Mouse (Mus musculus) liver, embryonic 15.5 days (tissue): Measurements from ENCODE around the gene Lck. TPM values are rescaled to one million over a fixed set of nuclear protein-coding genes. Genes with fewer than 3 reads are reported as not detected.

Experiments
- ATAC-seq: fragments of 200-750 bp; cut with Nextera tagmentation; 2 replicates; pipeline ENCODE4 v1.8.0; 2017; ENCODE audit warnings: moderate number of reproducible peaks, mild to moderate bottlenecking, moderate library complexity; ENCODE audit not compliant: insufficient read depth
- H3K27ac ChIP-seq: fragments of 300-500 bp; sonication (generic); replicated peaks from 2 replicates; pipeline ENCODE4 v1.5.1; 2015; ENCODE audit warnings: mild to moderate bottlenecking, inconsistent platforms
- H3K27me3 ChIP-seq: fragments of 300-500 bp; sonication (generic); 2 replicates; pipeline ENCODE4 v1.6.1; 2015; ENCODE audit warnings: mild to moderate bottlenecking, inconsistent platforms
- H3K36me3 ChIP-seq: fragments of 300-500 bp; sonication (generic); replicated peaks from 2 replicates; pipeline ENCODE4 v1.6.1; 2015; ENCODE audit warnings: moderate library complexity, mild to moderate bottlenecking, inconsistent platforms
- H3K4me1 ChIP-seq: fragments of 300-500 bp; sonication (generic); replicated peaks from 2 replicates; pipeline ENCODE4 v1.6.1; 2015; ENCODE audit warnings: inconsistent platforms
- H3K4me2 ChIP-seq: fragments of 300-500 bp; sonication (generic); 2 replicates; pipeline ENCODE4 v1.6.1; 2015; ENCODE audit warnings: moderate library complexity, mild to moderate bottlenecking, inconsistent platforms
- H3K4me3 ChIP-seq: fragments of 300-500 bp; sonication (generic); replicated peaks from 2 replicates; pipeline ENCODE4 v1.5.1; 2015; ENCODE audit warnings: mild to moderate bottlenecking, inconsistent platforms
- H3K9ac ChIP-seq: fragments of 300-500 bp; sonication (generic); 2 replicates; pipeline ENCODE4 v1.6.1; 2015; ENCODE audit warnings: moderate library complexity, mild to moderate bottlenecking, inconsistent platforms
- H3K9me3 ChIP-seq: fragments of 300-500 bp; sonication (generic); replicated peaks from 2 replicates; pipeline ENCODE4 v1.6.1; 2016; ENCODE audit warnings: inconsistent platforms
- WGBS: fragments of 180-500 bp; shearing (Covaris S2); methylation state at CpG from one replicate; pipeline ENCODE4 v1.1.7; 2015; ENCODE audit warnings: mixed read lengths; ENCODE audit not compliant: insufficient replicate concordance; 5-methylcytosine and 5-hydroxymethylcytosine counted together
- polyA plus RNA-seq: library from polyadenylated mRNA; unstranded; fragments of >200 nt; fragmentation: Nextera tagmentation; extraction: Ambion mirVana; gene quantifications from 2 replicates; pipeline ENCODE4 v1.2.1, GENCODE M21; 2015

Lck gene
- polyA plus RNA-seq, 1 experiment from 2014 or later: 3.3 TPM

DNA sequence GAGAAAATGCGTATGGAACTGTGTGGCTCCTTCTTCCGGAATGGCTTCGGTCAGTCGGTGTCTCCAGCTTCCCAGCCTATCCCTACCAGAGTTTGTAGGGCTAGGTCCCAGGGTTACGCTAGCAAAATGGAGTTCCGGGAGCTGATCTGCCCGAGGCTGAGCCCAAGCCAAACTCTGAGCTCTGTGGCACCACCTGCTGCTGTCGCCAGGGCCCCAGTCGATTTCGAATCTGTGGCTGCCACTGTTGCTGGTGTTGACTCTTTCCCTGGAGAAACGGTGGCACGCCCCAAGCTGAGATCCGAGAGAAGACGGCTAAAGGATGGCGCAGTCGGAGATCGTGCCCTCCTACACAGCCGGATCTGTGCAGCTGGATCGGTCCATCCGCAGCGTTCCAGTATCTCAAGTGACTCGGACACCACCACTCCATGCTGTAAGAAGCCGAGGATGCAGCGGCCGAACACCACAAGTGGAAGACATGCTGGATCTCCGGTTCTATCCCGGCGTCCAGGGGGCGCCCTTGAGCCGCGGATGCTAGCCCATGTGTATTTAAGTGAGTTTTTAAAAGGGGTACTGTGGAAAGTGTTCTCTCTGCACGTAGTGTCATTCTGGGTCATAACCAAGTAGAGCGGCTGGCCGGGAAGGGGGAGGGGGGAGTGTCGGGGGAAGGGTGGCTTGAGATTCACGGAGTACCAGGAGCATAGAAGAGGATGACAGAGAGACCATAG lies 11.6 kb upstream of the Lck start:
- ATAC-seq: peak; percentile 71
- H3K27ac ChIP-seq: peak overlapping the region; percentile 81
- H3K4me1 ChIP-seq: peaks cover 54% of the 10 kb centered on the region

DNA sequence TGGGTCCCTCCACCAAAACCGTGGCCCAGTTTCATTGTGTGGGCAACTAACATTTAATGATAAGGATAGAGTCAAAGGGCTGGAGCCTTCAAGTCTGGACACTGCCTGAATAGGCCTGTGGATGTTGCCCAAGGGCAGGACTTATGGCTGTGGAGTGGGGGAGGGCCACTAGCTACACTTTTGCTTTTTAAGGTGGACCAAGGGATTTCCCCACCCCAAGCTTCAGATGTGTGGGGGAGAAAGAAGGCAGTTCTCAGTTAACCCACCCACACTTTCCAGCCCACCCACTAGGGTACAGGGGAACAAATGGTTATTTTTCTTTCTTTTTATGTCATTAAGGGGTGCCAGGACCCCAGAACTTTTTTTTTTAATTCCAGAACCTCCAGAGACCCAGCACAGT lies 10.9 kb upstream of the Lck start:
- Histone ChIP-seq H3K4me3 (peak overlapping the region; percentile 64), H3K4me1 (peaks cover 47% of the 10 kb centered on the region), H3K4me2 (peak overlapping the region; percentile 89), H3K27ac (peak overlapping the region; percentile 81; the same call in 1 of the 2 replicates), H3K36me3 (no peaks in the 10 kb centered on the region), H3K9me3 (no peaks in the 10 kb centered on the region), H3K9ac (peak overlapping the region; percentile 60), H3K27me3 (no peaks in the 10 kb centered on the region)
- WGBS: 54% methylated on average over 1 of the region's 1 CpGs
- ATAC-seq: no peak

More for the DNA sequence above, 11.6 kb upstream of the Lck start:
- no peaks in the 10 kb centered on the region for H3K36me3 ChIP-seq
- no peaks in the 10 kb centered on the region for H3K9me3 ChIP-seq
- H3K4me2 ChIP-seq: peak overlapping the region; percentile 89
- 1% methylated on average over 36 of the region's 36 CpGs for WGBS
- no peaks in the 10 kb centered on the region for H3K27me3 ChIP-seq
- H3K4me3 ChIP-seq: peak overlapping the region; percentile 64
- H3K9ac ChIP-seq: peak overlapping the region; percentile 60

DNA sequence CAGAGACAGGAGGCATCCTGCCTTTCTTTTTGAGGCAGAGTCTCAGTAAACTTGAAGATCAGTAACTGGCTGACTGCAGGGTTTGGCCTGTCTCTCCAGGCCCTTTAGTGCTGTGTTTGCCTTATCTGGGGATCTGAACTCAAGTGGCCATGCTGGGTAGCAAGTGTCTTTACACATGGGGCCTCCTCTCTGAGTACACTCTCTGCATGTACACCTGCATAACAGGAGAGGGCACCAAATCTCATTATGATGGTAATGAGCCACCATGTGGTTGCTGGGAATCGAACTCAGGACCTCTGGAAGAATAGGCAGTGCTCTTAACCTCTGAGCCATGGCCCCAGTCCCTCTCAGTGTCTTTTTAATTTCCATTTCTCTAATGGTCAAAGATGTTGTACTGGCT lies 8.8 kb upstream of the Lck start:
- H3K9ac ChIP-seq: no peak overlapping the region
- no peak overlapping the region for H3K27ac ChIP-seq
- no peaks in the 10 kb centered on the region for H3K36me3 ChIP-seq
- ATAC-seq: no peak
- no peaks in the 10 kb centered on the region for H3K9me3 ChIP-seq
- H3K4me3 ChIP-seq: no peak overlapping the region
- whole genome bisulfite sequencing: 65% methylated on average over 1 of the region's 1 CpGs
- peaks cover 30% of the 10 kb centered on the region for H3K4me1 ChIP-seq
- H3K4me2 ChIP-seq: no peak overlapping the region
- H3K27me3 ChIP-seq: peaks cover 15% of the 10 kb centered on the region

DNA sequence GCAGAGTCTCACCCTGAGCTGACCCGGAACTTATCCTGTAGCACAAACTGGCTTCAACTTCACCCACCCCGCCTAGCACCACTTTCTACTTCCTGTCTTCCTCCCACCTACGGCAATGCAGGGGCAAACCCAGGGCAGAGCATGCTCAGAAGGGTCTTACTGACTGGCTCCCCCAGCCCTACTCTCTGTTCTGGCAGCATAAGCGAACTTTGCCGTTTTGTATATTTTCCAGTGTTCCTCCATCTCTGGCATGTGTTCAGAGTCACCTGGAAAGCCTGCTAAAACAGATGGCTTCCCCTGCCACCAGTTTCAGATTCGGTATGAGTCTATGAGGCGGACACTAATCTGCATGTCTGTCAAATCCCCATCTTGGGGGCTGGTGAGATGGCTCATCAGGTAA lies 6.9 kb upstream of the Lck start:
- Histone ChIP-seq H3K27ac (no peak overlapping the region), H3K4me2 (no peak overlapping the region), H3K4me3 (no peak overlapping the region), H3K9ac (no peak overlapping the region), H3K36me3 (no peaks in the 10 kb centered on the region), H3K4me1 (peaks cover 21% of the 10 kb centered on the region), H3K27me3 (peaks cover 24% of the 10 kb centered on the region), H3K9me3 (no peaks in the 10 kb centered on the region)
- no peak for ATAC-seq
- 53% methylated on average over 7 of the region's 7 CpGs for WGBS

DNA sequence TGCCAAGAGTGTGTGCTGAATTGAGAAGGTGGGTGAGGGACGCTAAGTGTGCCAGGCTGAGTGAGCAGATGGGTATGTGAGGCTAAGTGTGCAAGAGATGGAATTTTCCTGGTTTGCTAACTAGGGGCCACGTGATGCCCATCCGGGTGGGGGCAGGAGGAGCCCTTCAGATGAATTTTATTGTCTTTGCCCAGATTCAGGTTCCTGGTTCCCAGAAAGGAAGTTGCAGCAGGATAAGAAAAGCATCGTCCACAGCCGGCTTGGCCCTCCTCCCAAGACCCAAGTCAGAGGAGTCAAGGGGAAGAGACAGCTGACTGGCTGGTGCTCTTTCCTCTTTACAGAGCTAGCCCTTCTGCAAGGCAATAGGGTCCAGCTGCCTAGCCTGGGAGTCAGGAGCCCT lies 5.0 kb upstream of the Lck start, which contains the start of gene Fam167b:
Gene Fam167b (minus strand): TSS at position 84 of the 400 bp plus-strand sequence.
- Histone ChIP-seq H3K4me2 (no peak within 1 kb of the TSS), H3K4me3 (peak within 1 kb of the TSS; percentile 12; the same call in 1 of the 2 replicates), H3K9me3 (no peaks in the 10 kb centered on the region), H3K9ac (peak within 1 kb of the TSS; percentile 22; the same call in 1 of the 2 replicates), H3K4me1 (peaks cover 10% of the 10 kb centered on the region), H3K27me3 (peaks cover 35% of the 10 kb centered on the region), H3K27ac (no peak within 1 kb of the TSS), H3K36me3 (no peaks in the 10 kb centered on the region)
- no peak for ATAC-seq
- WGBS: 42% methylated on average over 5 of the region's 5 CpGs

DNA sequence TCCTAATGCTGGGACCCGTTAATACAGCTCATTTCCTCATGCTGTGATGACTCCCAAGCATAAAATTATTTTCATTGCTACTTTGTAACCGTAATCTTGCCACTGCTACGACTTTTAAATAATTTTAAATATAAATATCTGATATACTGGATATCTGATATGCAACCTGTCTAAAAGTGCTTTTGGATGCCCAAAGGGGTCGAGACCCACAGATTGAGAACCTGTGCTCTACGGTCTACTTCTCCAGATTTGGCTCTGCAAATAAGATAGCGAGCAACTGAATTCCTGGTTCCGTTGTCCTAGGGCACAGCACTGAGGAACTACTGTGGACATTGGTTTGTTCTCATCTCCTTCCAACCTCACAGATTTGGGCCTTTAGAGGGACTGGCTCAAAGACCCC lies 4.2 kb upstream of the Lck start:
- H3K4me3 ChIP-seq: peak overlapping the region; percentile 12; the same call in 1 of the 2 replicates
- 64% methylated on average over 7 of the region's 7 CpGs for WGBS
- no peak overlapping the region for H3K4me2 ChIP-seq
- no peaks in the 10 kb centered on the region for H3K36me3 ChIP-seq
- no peak for ATAC-seq
- no peak overlapping the region for H3K9ac ChIP-seq
- peaks cover 43% of the 10 kb centered on the region for H3K27me3 ChIP-seq
- peaks cover 10% of the 10 kb centered on the region for H3K4me1 ChIP-seq
- H3K27ac ChIP-seq: no peak overlapping the region
- H3K9me3 ChIP-seq: no peaks in the 10 kb centered on the region

DNA sequence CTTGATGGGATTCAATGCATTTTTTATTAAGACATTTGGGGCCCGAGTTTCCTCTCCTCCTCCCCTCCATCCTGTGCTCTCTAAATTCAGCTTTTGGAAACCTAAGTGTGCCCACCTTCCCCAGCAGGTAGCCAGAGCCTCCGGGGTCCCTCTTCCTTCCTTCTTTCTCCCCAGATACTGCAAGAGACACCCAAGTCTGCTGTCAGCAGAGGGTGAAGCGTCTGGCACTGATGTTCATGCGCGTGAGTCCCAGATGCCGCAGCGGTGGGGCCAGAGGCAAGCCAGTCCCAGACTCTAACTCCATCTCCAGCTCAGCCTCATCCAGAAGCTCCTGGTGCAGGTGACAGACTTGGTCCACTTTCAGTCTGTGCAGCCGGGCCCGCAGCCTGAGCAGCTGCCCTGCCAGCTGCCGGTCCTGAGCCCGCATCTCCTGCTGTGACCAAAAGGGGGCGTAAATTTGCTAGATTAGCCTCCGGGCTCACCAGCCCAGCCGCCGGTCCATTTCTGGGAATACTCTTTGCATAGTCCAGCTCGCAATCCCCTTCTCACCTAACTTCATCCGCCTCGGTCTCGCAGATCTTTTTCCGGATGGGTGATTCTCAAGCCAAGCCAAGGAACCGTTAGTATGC lies 3.5 kb upstream of the Lck start:
- ATAC-seq: no peak
- no peak overlapping the region for H3K4me2 ChIP-seq
- H3K4me3 ChIP-seq: peak overlapping the region; percentile 4; the same call in 1 of the 2 replicates
- peaks cover 10% of the 10 kb centered on the region for H3K4me1 ChIP-seq
- no peak overlapping the region for H3K27ac ChIP-seq
- no peaks in the 10 kb centered on the region for H3K9me3 ChIP-seq
- H3K27me3 ChIP-seq: peaks cover 44% of the 10 kb centered on the region
- WGBS: 31% methylated on average over 21 of the region's 21 CpGs
- H3K36me3 ChIP-seq: no peaks in the 10 kb centered on the region
- H3K9ac ChIP-seq: peak overlapping the region; percentile 25; the same call in 1 of the 2 replicates

DNA sequence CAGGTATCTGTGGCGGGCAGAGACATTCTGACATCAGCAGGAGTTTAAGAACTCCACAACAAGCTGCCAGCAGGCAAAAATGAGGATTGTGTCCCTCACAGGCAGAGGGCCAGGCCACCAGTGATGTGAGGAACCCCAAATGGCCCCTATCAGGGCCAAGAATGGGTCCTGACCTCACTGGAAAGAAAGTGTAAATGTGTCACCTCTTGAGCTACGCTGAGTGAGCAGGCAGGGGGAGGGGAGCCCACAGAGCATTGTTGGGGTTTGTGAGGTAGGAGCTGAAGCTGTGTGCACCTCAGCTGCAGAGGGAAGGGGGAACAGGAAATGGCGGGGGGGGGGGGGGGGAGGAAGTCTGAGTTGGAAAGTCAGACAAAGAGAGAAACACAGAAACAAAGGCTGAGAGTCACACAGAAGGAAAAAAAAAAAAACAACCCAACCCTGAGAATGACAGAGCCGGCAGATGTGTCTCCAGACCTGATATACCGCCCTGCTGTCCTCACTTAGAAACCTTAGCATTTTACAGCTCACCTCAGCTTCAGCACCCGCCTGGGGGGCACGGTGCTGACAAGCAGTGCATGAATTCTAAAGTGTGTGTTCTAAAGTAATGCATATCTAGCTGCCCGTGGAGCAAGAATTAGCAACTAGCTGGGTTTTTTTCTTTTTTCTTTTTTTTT lies 1.9 kb upstream of the Lck start:
- H3K27ac ChIP-seq: no peak overlapping the region
- 18% methylated on average over 7 of the region's 8 CpGs for WGBS
- H3K4me1 ChIP-seq: peaks cover 10% of the 10 kb centered on the region
- no peak overlapping the region for H3K4me3 ChIP-seq
- no peaks in the 10 kb centered on the region for H3K36me3 ChIP-seq
- H3K9me3 ChIP-seq: no peaks in the 10 kb centered on the region
- no peak overlapping the region for H3K9ac ChIP-seq
- H3K27me3 ChIP-seq: peaks cover 44% of the 10 kb centered on the region
- no peak for ATAC-seq
- H3K4me2 ChIP-seq: peak overlapping the region; percentile 15; the same call in 1 of the 2 replicates

DNA sequence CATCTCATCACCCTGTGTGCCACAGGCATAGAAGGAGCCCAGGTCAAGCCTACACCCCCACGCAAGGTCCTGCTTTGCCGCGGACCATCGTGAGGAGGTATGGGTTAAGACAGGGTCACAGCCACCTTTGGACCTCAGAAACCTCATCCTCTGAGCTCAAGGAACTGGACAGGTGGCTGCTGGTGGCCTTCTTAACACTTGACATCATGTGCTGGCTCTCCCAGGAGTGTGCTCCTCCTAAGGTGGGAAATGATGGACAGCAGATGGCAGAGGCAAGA lies 409 bp downstream of the Lck start:
- Histone ChIP-seq H3K27ac (no peak overlapping the region), H3K36me3 (no peaks in the 10 kb centered on the region), H3K9me3 (no peaks in the 10 kb centered on the region), H3K4me3 (no peak overlapping the region), H3K4me2 (no peak overlapping the region), H3K4me1 (peaks cover 10% of the 10 kb centered on the region), H3K27me3 (peaks cover 36% of the 10 kb centered on the region), H3K9ac (no peak overlapping the region)
- ATAC-seq: no peak
- WGBS: 89% methylated on average over 4 of the region's 4 CpGs

DNA sequence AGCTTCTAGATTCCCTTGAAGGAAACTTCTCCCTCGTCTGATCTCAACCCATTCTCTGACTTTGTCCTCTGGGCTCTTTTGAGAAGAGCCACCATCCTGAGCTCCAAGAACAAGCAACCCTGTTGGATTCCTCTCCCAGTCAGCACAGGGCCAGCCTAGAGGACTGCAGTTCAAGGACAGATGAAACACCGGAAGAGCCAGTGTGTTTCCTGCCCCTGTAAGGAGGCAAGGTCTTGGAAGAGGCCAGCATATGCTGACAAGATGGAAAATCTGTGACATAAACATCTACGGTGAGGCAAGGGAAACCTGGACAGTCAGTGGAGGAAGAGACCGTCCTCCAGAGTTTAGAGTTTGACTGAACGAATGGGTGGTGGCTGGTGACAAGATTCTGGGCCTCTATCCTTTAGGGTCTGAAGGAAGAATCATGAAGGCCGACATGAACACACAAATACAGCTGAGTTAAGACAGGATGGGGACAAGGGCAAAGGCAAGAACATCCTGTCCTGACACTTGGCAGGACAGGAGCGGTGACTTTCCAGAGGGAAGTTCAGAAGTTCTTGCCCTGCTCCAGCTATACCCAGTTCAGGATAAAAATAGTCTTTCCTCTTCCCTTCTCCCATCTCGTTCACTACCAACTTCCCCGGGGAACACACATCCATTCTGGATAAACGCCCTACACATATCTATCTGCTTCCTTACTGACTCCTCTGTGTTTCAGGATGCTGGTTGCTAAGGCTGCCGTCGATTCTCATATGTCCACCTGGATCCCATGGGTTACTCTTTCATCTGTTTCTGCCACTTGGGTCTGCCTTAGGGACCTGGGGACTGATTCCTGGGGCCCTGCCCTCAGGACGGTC lies 977 bp downstream of the Lck start:
- 0 out of 2 replicates have a peak, but pooled peaks have one; percentile 38 for ATAC-seq
- no peaks in the 10 kb centered on the region for H3K36me3 ChIP-seq
- no peak overlapping the region for H3K9ac ChIP-seq
- H3K27ac ChIP-seq: no peak overlapping the region
- H3K4me3 ChIP-seq: no peak overlapping the region
- H3K4me1 ChIP-seq: peaks cover 10% of the 10 kb centered on the region
- H3K9me3 ChIP-seq: no peaks in the 10 kb centered on the region
- peaks cover 31% of the 10 kb centered on the region for H3K27me3 ChIP-seq
- no peak overlapping the region for H3K4me2 ChIP-seq
- 64% methylated on average over 13 of the region's 13 CpGs for WGBS
